Mouse (Mus musculus) cortical plate, adult 2 months (tissue): ENCODE data around the gene Dusp22.

Source experiments
- CTCF ChIP-seq: fragments of 200-500 bp; IDR thresholded peaks from 2 replicates; pipeline ENCODE4 v1.5.1; 2011; ENCODE audit warnings: mild to moderate bottlenecking, control low read depth, low read length; ENCODE audit not compliant: insufficient read depth; ENCODE audit errors: extremely low read depth
- POLR2A ChIP-seq: fragments of 200-500 bp; IDR thresholded peaks from 2 replicates; pipeline ENCODE4 v1.6.1; 2011; ENCODE audit warnings: mild to moderate bottlenecking, low read length, control low read depth; ENCODE audit not compliant: insufficient read depth; ENCODE audit errors: extremely low read depth

- TF ChIP-seq CTCF (no peak), POLR2A (no peak)
Observed at GRCm38 (mm10) chr13:30749021-30749556, 89.3 kb downstream of the Dusp22 start, which contains the start of gene Irf4.
